Mouse (Mus musculus) cerebellum, postnatal 4 days (tissue): ENCODE data around the gene Synj2.

Experiments
- DNase-seq, 2 experiments: peaks; one replicate each; pipeline ENCODE4 v3.0.0; 2022; ENCODE audit warnings: low spot score in 2 of 2, mixed read lengths in 1 of 2

The Synj2 gene

GRCm38 (mm10) chr17:5973536-5973935 is 32.5 kb downstream of the Synj2 start:
- DNase-seq: no peak

DNA sequence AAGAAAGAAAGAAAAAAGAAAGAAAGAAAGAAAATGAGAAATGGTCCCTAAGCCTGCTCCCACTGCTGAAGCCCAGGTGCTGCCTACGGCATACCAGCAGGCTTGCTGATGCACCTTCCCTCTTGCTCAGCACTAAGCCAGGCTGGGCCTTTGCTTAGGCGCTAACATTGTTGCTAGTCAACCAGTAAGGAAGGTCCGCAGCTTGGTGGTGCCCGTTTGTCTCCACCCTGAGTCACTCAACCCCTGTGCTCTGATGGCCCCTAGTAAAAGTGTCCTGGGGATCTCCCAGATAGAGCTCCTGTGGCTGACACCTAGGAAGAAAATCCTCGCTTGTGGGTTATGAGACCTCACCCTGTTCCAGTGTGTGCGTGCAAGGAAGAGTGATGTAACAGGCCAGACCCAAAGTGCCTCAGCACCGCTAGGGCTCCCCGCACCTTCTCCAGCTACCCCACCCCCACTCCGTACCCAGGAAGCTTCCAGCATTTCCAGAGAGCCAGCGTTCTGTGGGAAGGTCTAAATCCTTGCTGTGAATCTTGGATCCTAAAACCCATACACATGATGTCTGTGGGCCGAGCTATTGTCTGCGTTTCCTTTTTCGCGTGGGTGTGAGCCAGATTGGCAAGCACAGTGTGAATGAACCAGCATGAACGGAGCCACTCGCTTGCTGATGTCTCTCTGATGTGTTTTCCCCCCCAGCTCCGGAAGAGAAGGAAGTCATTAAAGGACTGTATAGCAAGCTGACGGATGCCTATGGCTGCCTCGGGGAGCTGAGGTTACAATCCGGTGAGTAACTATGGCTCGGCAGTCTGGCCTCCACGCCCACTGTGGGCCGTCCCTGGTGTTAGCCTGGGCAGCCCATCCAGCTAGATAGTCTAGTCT is 34.3 kb downstream of the Synj2 start:
- no peak for DNase-seq

GRCm38 (mm10) chr17:5976221-5977055 is 35.4 kb downstream of the Synj2 start:
- no peak for DNase-seq

DNA sequence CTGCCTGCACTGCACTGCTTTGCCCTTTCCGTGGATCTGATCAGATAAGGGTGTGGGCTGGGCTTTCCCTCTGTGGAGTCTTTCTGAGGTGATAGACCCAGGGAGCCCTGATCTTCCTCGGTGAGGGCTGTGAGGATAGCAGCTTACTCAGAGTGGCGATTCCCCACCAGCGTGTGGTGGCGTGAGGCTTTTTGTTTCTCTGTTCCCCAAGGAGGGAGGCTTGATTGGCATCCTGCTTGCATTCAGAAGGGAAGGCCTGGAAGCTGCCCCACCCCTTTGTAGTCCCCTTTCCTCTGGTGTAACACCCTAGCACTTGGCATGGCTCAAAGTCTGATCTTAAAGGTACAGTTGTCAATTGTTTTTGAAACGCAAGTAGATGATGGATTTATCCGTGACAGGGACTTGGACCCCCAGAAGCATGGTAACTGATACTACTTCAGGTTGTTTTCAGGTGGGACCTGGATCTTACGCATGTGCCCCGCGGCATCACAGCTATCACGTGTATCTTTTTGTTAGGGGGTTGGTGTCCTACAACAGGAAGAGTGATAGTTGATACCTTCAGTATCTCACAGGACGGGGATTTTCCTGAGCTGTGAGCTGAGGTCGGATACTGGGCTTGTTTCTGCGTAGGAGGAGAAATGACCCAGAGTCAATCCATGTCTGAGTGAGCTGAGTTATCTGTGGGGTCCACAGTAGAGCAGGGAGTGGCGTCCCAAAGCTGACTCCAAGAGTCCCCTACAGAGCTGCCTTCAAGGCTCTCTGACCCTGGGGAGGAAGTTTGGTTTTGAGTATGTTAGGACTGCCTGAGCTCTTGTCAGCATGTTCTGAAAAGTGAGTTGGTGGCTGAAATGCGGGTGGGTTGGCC is 36.2 kb downstream of the Synj2 start:
- no peak for DNase-seq

GRCm38 (mm10) chr17:5977921-5978504 is 36.9 kb downstream of the Synj2 start:
- DNase-seq: no peak

DNA sequence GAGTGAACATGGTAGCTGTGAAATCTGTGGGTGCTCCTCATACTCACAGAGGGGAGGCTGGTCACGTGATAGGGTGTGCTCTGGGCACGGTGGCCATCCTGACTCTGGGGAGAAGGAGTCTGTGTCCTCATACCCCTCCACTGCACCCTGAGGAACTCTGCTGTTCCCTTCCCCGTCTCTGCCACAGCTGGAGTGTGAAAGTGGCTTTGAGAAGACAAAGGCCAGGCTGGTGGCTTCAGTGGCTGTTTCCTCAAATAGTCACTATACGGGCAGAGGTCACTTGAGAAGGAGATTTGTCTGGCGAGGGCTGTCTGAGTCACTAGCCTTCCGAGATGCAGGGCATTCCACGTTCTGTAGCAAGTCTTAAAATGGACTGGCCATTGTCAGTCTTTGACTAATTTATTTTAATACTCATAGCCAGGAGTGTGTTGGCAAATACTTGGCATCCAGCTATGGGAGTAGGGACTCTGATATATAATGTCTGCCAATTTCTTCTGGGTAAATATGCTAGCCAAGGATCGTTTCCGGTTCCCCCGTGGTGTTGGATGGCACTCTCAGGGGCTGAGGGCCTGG is 37.5 kb downstream of the Synj2 start:
- no peak for DNase-seq

GRCm38 (mm10) chr17:5980860-5981259 is 39.8 kb downstream of the Synj2 start:
- DNase-seq: no peak

DNA sequence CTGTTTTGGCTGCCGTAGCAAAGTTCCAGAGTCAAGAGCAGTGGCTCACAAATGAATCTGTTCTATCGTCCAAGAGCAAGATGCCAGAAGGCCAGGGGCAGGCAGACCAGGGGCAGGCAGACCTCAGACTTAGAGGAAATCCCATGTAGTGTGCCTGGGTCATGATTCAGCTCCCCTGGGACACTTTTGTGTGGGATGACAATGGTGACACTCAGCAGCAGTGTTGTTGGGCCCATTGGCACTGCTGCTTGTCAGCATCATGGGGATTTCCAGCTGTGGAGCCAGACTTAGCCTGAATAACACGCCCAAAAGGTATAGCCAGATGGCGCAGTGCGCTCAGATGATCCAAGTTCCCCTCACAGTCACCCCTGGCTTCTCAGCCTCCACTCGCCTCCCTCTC is 42.1 kb downstream of the Synj2 start:
- no peak for DNase-seq

DNA sequence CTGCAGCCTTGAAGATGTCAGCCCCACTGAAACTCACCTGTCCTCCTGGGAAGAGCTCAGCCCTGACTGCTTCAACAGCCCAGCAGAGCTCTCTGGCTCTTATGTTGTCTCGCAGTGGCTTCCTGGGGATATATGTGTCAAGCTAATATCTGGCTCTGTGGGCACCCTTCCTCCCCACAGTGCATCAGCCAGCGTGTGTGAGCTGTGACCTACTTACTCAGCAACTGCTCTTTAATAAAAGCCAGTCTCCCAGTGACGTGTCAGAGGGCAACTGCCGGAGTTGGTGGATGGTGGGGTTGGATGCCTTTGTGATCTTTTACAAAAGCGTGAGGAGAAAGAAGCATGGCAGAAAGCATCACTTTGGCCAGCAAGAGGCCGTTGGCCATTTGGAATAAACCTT is 42.8 kb downstream of the Synj2 start:
- DNase-seq: no peak

GRCm38 (mm10) chr17:5984700-5985231 is 43.7 kb downstream of the Synj2 start:
- no peak for DNase-seq

DNA sequence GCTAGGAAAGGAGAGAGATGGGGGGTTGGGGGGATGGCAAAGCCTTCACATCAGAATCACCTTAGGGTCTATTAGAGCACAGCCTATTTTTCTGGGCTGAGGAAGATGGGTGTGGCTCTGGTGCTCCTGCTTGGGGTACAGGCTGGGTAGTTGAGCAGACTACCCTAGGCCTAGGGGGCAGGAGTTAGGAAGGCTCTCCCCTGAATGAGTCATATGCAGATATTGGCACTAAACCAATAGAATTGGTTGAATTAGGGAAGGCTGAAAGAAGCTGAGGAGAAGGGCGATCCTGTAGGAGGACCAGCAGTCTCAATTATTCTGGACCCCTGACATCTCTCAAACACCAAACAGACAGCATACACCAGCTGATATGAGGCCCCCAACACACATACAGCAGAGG is 44.2 kb downstream of the Synj2 start:
- no peak for DNase-seq

- DNase-seq: no peak
Measured at GRCm38 (mm10) chr17:5987271-5988056, 46.4 kb downstream of the Synj2 start.

GRCm38 (mm10) chr17:5988102-5988501 is 47.0 kb downstream of the Synj2 start:
- no peak for DNase-seq

GRCm38 (mm10) chr17:5992866-5993580 is 51.9 kb downstream of the Synj2 start:
- no peak for DNase-seq

- DNase-seq: no peak
Measured at GRCm38 (mm10) chr17:5993581-5994260, 52.6 kb downstream of the Synj2 start.

GRCm38 (mm10) chr17:5994606-5995005 is 53.5 kb downstream of the Synj2 start:
- no peak for DNase-seq

GRCm38 (mm10) chr17:5996589-5996988 is 55.5 kb downstream of the Synj2 start:
- no peak for DNase-seq

GRCm38 (mm10) chr17:5997380-5998234 is 56.5 kb downstream of the Synj2 start:
- peak in 1 of 2 experiments; percentile 36 for DNase-seq
